Mouse (Mus musculus) small intestine, adult 2 months (tissue): ENCODE measurements around the gene Fzd9.

Source experiments
- CTCF ChIP-seq: fragments of 200-500 bp; IDR thresholded peaks from 2 replicates; pipeline ENCODE4 v1.5.1; 2012; ENCODE audit warnings: low read depth, mild to moderate bottlenecking, control low read depth, inconsistent platforms, low read length, moderate library complexity, mixed read lengths; ENCODE audit not compliant: insufficient replicate concordance, insufficient read length; ENCODE audit errors: extremely low read depth
- POLR2A ChIP-seq: fragments of 200-500 bp; IDR thresholded peaks from 2 replicates; pipeline ENCODE4 v1.6.1; 2012; ENCODE audit warnings: low read depth, mild to moderate bottlenecking, control low read depth, inconsistent platforms, low read length, moderate library complexity

DNA sequence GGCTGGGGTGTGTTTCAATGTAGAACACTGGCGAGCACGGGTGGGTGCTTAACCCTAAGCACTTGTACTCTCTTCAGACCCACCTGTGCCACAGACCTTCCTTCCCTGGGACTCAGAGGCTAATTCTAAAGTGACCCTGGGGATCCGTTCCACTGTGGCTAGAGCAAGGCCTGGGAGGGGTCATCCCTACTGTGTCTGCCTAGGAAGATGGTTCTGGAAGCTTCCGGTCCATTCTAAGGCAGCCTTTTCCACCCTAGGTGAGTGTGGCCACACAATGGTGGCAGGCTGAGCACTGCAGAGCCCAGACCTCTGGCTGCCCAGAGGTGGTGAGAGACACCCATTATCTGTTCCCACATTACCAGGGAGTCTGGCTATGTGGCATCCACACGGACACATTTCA lies 35.9 kb upstream of the Fzd9 start:
- TF ChIP-seq CTCF (no peak), POLR2A (no peak)
